Mouse (Mus musculus) cerebellum, postnatal 36 days (tissue): ENCODE data around the gene Trim72.

Experiments
- DNase-seq, 2 experiments: peaks; one replicate each; pipeline ENCODE4 v3.0.0; 2021 to 2022; ENCODE audit warnings: mixed read lengths in 2 of 2

Gene Trim72

DNA sequence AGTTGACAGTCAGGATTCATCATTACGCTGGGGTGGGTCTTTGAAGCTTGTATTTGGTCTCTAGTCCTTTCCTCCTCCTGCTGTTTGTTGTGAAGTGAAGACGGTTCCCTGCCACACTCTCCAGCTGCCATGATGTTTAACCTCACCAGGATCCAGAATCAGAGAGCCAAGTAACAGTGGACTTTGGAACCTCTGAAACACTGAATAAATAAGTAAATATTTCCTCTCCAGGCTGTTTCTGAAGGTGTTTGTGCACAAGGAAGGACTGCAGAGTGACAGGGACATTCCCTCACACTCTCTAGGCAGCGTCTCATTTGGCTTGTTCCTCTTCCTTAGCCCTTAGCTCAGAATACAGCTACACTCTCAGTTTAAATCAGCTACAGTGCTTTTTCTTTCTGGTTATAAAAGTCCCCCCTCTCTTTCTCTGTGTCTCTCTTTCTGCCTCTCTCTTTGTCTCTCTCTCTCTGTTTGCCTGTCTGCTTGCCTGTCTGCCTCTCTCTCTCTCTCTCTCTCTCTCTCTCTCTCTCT is 53.2 kb downstream of the Trim72 start:
- DNase-seq: no peak

DNA sequence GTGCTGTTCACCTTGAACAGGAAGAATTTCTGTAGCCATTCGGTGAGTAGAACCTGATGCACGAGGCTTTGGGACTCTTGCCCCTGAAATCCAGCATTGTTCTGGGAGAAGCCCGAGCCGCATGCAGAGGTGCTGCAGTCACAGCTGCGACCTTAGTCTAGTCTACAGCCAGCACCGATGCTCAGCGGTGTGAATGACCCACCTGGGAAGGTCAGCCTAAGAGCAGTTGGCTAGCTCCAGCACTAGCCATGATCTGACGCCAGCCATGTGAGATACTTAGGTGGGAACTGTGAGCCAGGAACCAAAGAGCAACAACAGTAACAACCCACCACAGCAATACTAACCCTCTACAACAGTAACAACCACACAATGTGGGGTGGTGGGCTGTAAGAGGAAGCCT is 54.1 kb downstream of the Trim72 start:
- DNase-seq: no peak

DNA sequence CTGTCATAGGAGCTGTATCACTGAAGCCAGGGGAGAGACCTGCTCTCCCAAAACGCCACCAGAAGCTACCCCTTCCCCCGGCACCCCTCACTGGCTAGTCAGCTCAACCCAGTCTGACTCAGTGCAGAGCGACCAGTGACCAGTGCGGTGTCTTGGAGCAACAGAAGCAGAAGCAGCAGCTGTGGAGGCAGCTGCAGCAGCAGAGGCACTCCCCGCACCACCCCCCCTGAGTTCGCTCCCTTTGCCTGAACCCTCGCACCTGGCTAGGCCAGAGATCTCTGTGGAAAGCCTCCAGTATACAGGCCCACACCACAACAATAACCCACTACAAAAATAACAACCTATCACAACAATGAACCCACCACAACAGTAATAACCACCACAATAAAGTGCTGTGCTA is 54.8 kb downstream of the Trim72 start:
- no peak for DNase-seq

DNA sequence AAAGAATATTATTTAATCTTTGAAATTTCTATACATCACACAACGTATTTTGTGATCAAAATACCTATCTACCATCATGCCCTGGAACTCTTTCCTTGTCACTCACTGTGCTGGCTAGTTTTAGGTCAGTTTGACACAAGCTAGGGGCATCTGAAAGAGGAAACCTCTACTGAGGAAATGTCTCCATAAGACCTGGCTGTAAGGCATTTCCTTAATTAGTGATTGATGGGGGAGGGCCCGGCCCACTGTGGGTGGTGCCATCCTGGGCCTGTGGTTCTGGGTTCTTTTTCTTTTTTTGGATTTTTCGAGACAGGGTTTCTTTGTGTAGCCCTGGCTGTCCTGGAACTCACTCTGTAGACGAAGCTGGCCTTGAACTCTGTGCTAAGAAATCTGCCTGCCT is 55.3 kb downstream of the Trim72 start:
- no peak for DNase-seq
